Mouse (Mus musculus) retina, adult 2 months (tissue): ENCODE results near the gene Olfml2a.

ENCODE experiments used
- DNase-seq: peaks from one replicate; pipeline ENCODE4 v3.0.0-alpha.2; 2012; ENCODE audit warnings: low read depth, low spot score

The Olfml2a gene

GRCm38 (mm10) chr2:38931851-38932667 lies at the start of gene Olfml2a:
Olfml2a (plus strand) TSS chr2:38931978.
- no peak for DNase-seq

- no peak for DNase-seq
Measured at GRCm38 (mm10) chr2:38902866-38903265, 28.9 kb upstream of the Olfml2a start.

- no peak for DNase-seq
Measured at GRCm38 (mm10) chr2:38904290-38904689, 27.5 kb upstream of the Olfml2a start.

- DNase-seq: no peak
Measured at GRCm38 (mm10) chr2:38906097-38906496, 25.7 kb upstream of the Olfml2a start.

- DNase-seq: no peak
Measured at GRCm38 (mm10) chr2:38908604-38909003, 23.2 kb upstream of the Olfml2a start.

GRCm38 (mm10) chr2:38914517-38914916 lies 17.3 kb upstream of the Olfml2a start:
- DNase-seq: no peak

GRCm38 (mm10) chr2:38914965-38915364 lies 16.8 kb upstream of the Olfml2a start:
- DNase-seq: no peak

GRCm38 (mm10) chr2:38916947-38917691 lies 14.7 kb upstream of the Olfml2a start:
- DNase-seq: no peak

- DNase-seq: no peak
Measured at GRCm38 (mm10) chr2:38921374-38921773, 10.4 kb upstream of the Olfml2a start.

- DNase-seq: no peak
Measured at GRCm38 (mm10) chr2:38923471-38923870, 8.3 kb upstream of the Olfml2a start.

GRCm38 (mm10) chr2:38923911-38924310 lies 7.9 kb upstream of the Olfml2a start:
- DNase-seq: no peak

GRCm38 (mm10) chr2:38924571-38924970 lies 7.2 kb upstream of the Olfml2a start:
- DNase-seq: no peak

- DNase-seq: no peak
Measured at GRCm38 (mm10) chr2:38925171-38926080, 6.4 kb upstream of the Olfml2a start.

GRCm38 (mm10) chr2:38926145-38926891 lies 5.5 kb upstream of the Olfml2a start:
- peak; percentile 95 for DNase-seq

- DNase-seq: peak; percentile 45
Measured at GRCm38 (mm10) chr2:38927115-38927979, 4.4 kb upstream of the Olfml2a start, which contains the start of gene Nr6a1. Nr6a1 (minus strand) TSS chr2:38927688.

GRCm38 (mm10) chr2:38930269-38930668 lies 1.5 kb upstream of the Olfml2a start:
- DNase-seq: no peak

GRCm38 (mm10) chr2:38933931-38934330 lies 2.2 kb downstream of the Olfml2a start:
- no peak for DNase-seq

- DNase-seq: no peak
Measured at GRCm38 (mm10) chr2:38934936-38935335, 3.2 kb downstream of the Olfml2a start.

GRCm38 (mm10) chr2:38936721-38937378 lies 5.1 kb downstream of the Olfml2a start:
- no peak for DNase-seq
